Comparison of ENCODE assay signal across 7 mouse cellular contexts in the genomic region with DNA sequence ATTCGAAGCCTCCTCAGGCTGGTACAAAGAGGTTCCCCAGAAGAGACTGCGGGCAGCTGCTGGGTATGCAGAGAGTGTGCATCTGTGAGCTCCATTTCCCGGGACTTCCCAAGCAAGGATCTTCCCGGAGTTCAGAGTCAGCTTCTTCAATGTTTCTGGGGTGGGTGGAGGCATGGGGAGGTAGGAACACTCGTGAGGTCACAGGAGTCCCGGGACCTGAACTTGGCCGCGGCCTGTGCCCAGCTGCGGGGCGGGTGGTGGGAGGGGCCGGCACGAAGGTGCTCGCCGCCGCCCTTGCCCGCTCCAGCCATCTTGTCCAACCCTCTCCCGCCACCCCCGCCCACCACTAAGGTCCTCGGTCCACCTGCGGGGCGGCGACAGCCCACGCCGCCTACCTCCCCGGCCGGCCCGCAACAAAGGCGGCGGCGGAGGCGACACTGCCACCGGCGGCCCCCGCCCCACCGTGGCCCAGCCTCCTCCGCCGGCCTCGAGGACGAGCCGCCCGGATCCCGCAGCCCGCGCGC. TPM values are rescaled to one million over a fixed set of nuclear protein-coding genes. Genes with fewer than 3 reads are reported as not detected.
A peak's percentile ranks its signal among the peaks of the same experiment; 100 is the strongest.
DNase-seq lines count a peak whose midpoint lies in the region; ATAC-seq and TF ChIP-seq lines count a peak whose summit lies in the region.

No protein-coding gene starts in this region.

- H3K36me3 ChIP-seq in ES-Bruce4 (ENCODE audit: control insufficient read depth, insufficient read depth, low read length, poor library complexity, severe bottlenecking) (no peaks in the 10 kb centered on the region), macrophage (ENCODE audit: inconsistent target) (0 out of 2 replicates have a peak, but pooled peaks cover 12% of the 10 kb centered on the region)
- H3K36me3 ChIP-seq in embryonic facial prominence, embryonic 10.5 days (replicated peaks): peaks cover 41% of the 10 kb centered on the region
- H3K36me3 ChIP-seq in heart, embryonic 15.5 days: peaks cover 9% of the 10 kb centered on the region; the same call in 1 of the 2 replicates
- H3K36me3 ChIP-seq in stomach, embryonic 15.5 days: peaks cover 9% of the 10 kb centered on the region; the same call in 1 of the 2 replicates

- TF ChIP-seq CTCF in ES-Bruce4 (IDR thresholded peaks at IDR 0.05; ENCODE audit: low read depth, low read length): no peak

- peaks cover 13% of the 10 kb centered on the region for H3K27me3 ChIP-seq in ES-Bruce4 (ENCODE audit: control insufficient read depth, insufficient read depth, low read length, poor library complexity, severe bottlenecking)
- H3K27me3 ChIP-seq in embryonic facial prominence, embryonic 10.5 days (replicated peaks; ENCODE audit: low read depth, poor library complexity, severe bottlenecking): no peaks in the 10 kb centered on the region
- H3K27me3 ChIP-seq in heart, embryonic 15.5 days: no peaks in the 10 kb centered on the region
- H3K27me3 ChIP-seq in stomach, embryonic 15.5 days (replicated peaks): no peaks in the 10 kb centered on the region

- no peak for TF ChIP-seq POLR2A in ES-Bruce4 (IDR thresholded peaks at IDR 0.05; ENCODE audit: insufficient read depth, low read length)

- peak; percentile 24 for ATAC-seq in CD4-positive, CD25-positive, alpha-beta regulatory T cell, adult 4 months
- ATAC-seq in heart, embryonic 15.5 days (replicated peaks; ENCODE audit: insufficient number of reproducible peaks, insufficient read depth, low FRiP score, low read depth): peak; percentile 70
- peak; percentile 65 for ATAC-seq in stomach, embryonic 15.5 days (ENCODE audit: insufficient read depth, low FRiP score, low read depth)

- H3K9ac ChIP-seq in ES-Bruce4 (ENCODE audit: low read depth, poor library complexity, severe bottlenecking): peak overlapping the region; percentile 41
- peak overlapping the region; percentile 83 for H3K9ac ChIP-seq in heart, embryonic 15.5 days
- peak overlapping the region; percentile 61; the same call in 1 of the 2 replicates for H3K9ac ChIP-seq in stomach, embryonic 15.5 days

- peaks cover 24% of the 10 kb centered on the region for H3K9me3 ChIP-seq in ES-Bruce4 (replicated peaks; ENCODE audit: control insufficient read depth, insufficient read depth, low read length, poor library complexity, severe bottlenecking)
- H3K9me3 ChIP-seq in embryonic facial prominence, embryonic 10.5 days: peaks cover 15% of the 10 kb centered on the region
- H3K9me3 ChIP-seq in heart, embryonic 15.5 days (replicated peaks): no peaks in the 10 kb centered on the region
- no peaks in the 10 kb centered on the region for H3K9me3 ChIP-seq in stomach, embryonic 15.5 days

- H3K27ac ChIP-seq in ES-Bruce4 (ENCODE audit: insufficient read depth, low read length): no peak overlapping the region
- H3K27ac ChIP-seq in embryonic facial prominence, embryonic 10.5 days (replicated peaks): peak overlapping the region; percentile 97
- peak overlapping the region; percentile 85 for H3K27ac ChIP-seq in heart, embryonic 15.5 days
- no peak overlapping the region for H3K27ac ChIP-seq in macrophage
- peak overlapping the region; percentile 75 for H3K27ac ChIP-seq in stomach, embryonic 15.5 days

- peak; percentile 70 for DNase-seq in embryonic facial prominence, embryonic 10.5 days (ENCODE audit: low spot score)
- DNase-seq in kidney, postnatal 25 days: peak; percentile 58 to 81

- H3K4me3 ChIP-seq in ES-Bruce4 (ENCODE audit: low read depth, low read length) (peak overlapping the region; percentile 18), macrophage (ENCODE audit: inconsistent target) (peak overlapping the region; percentile 29; the same call in 1 of the 2 replicates)
- H3K4me3 ChIP-seq in embryonic facial prominence, embryonic 10.5 days: peak overlapping the region; percentile 84
- peak overlapping the region; percentile 90 for H3K4me3 ChIP-seq in heart, embryonic 15.5 days
- peak overlapping the region; percentile 73 for H3K4me3 ChIP-seq in stomach, embryonic 15.5 days (replicated peaks)

- no peaks in the 10 kb centered on the region for H3K79me2 ChIP-seq in macrophage (ENCODE audit: inconsistent target)

- H3K4me1 ChIP-seq in ES-Bruce4 (ENCODE audit: control insufficient read depth, insufficient read depth, low read length): no peaks in the 10 kb centered on the region
- H3K4me1 ChIP-seq in embryonic facial prominence, embryonic 10.5 days: peaks cover 24% of the 10 kb centered on the region
- peaks cover 21% of the 10 kb centered on the region for H3K4me1 ChIP-seq in heart, embryonic 15.5 days (replicated peaks)
- H3K4me1 ChIP-seq in stomach, embryonic 15.5 days: peaks cover 11% of the 10 kb centered on the region; the same call in 1 of the 2 replicates

- 2% methylated on average over 45 of the region's 45 CpGs for WGBS in embryonic facial prominence, embryonic 10.5 days
- under 1% methylated on average over 45 of the region's 45 CpGs for WGBS in heart, embryonic 15.5 days
- WGBS in macrophage (ENCODE audit: missing documents): 2% methylated on average over 45 of the region's 45 CpGs
- under 1% methylated on average over 40 of the region's 45 CpGs for WGBS in stomach, embryonic 15.5 days

- H3K4me2 ChIP-seq in heart, embryonic 15.5 days: peak overlapping the region; percentile 97
- peak overlapping the region; percentile 91 for H3K4me2 ChIP-seq in stomach, embryonic 15.5 days

- no peak for TF ChIP-seq EP300 in ES-Bruce4 (IDR thresholded peaks at IDR 0.05; ENCODE audit: insufficient read depth, low read depth, low read length)

RNA-seq across cellular contexts. Expression of a gene that starts 0.4 kb away (rescaled TPM):
- 1 to 10 TPM; 2.8 to 5.7 TPM for polyA plus RNA-seq in CD4-positive, CD25-positive, alpha-beta regulatory T cell, adult 4 months (2017; shearing (Covaris generic))
- polyA plus RNA-seq in ES-Bruce4 (2011; ENCODE audit: insufficient read depth, insufficient read length, low read depth, missing spikeins) (2.0 and 6.0 TPM in 2 replicates), macrophage (2018) (8.7 to 14.4 TPM (median 9.8 TPM) in 3 replicates)
- 27.5 and 28.2 TPM in 2 replicates for polyA plus RNA-seq in embryonic facial prominence, embryonic 10.5 days (2016; fragmentation: Nextera tagmentation; extraction: Ambion mirVana)
- polyA plus RNA-seq in heart, embryonic 15.5 days (2015; fragmentation: Nextera tagmentation; extraction: Ambion mirVana): 9.3 and 10.6 TPM in 2 replicates
- total RNA-seq in macrophage (2018; cell fraction: chromatin; rRNA removed): 100 to 1,000 TPM in 5 of 26 experiments, 10 to 100 TPM in 21; 14.5 to 126 (median 37.4) TPM
- 10 to 100 TPM; 11.7 to 47.0 (median 18.8) TPM for total RNA-seq in macrophage (2018; cell fraction: cytosol; rRNA removed)
- 100 to 1,000 TPM in 1 of 26 experiments, 10 to 100 TPM in 25; 13.0 to 104 (median 32.5) TPM for total RNA-seq in macrophage (2018; cell fraction: nucleus; rRNA removed)
- 10.3 and 12.5 TPM in 2 replicates for polyA plus RNA-seq in stomach, embryonic 15.5 days (2015; fragmentation: Nextera tagmentation; extraction: Ambion mirVana)

RNA-seq across cellular contexts. Expression of a gene that starts 30.3 kb away (rescaled TPM):
- 10 to 100 TPM; 43.4 to 49.9 TPM for polyA plus RNA-seq in CD4-positive, CD25-positive, alpha-beta regulatory T cell, adult 4 months (2017; shearing (Covaris generic))
- polyA plus RNA-seq in ES-Bruce4 (2011; ENCODE audit: insufficient read depth, insufficient read length, low read depth, missing spikeins): 3.7 and 4.7 TPM in 2 replicates
- polyA plus RNA-seq in embryonic facial prominence, embryonic 10.5 days (2016; fragmentation: Nextera tagmentation; extraction: Ambion mirVana): 62.9 and 64.6 TPM in 2 replicates
- polyA plus RNA-seq in heart, embryonic 15.5 days (2015; fragmentation: Nextera tagmentation; extraction: Ambion mirVana): 27.5 and 34.6 TPM in 2 replicates
- total RNA-seq in macrophage (2018; cell fraction: chromatin; rRNA removed): 10 to 100 TPM; 29.2 to 67.2 (median 48.3) TPM
- 10 to 100 TPM in 25 of 26 experiments, 1 to 10 TPM in 1; 9.8 to 19.1 (median 13.7) TPM for total RNA-seq in macrophage (2018; cell fraction: cytosol; rRNA removed)
- total RNA-seq in macrophage (2018; cell fraction: nucleus; rRNA removed): 10 to 100 TPM; 20.4 to 63.5 (median 36.3) TPM
- polyA plus RNA-seq in macrophage (2018): 10.3 to 22.0 TPM (median 18.7 TPM) in 3 replicates
- 42.6 and 44.8 TPM in 2 replicates for polyA plus RNA-seq in stomach, embryonic 15.5 days (2015; fragmentation: Nextera tagmentation; extraction: Ambion mirVana)

Comparison
In these comparisons a context has a peak if more than half of its experiments do, and no peak if none do; other contexts are left out.
1. H3K27ac ChIP-seq: peak in embryonic facial prominence, embryonic 10.5 days (single experiment), heart, embryonic 15.5 days (single experiment) and stomach, embryonic 15.5 days (single experiment); none in ES-Bruce4 (single experiment) and macrophage (single experiment).
2. H3K4me3 ChIP-seq: peak in every context shown above with its lines; median percentile 90 in heart, embryonic 15.5 days; 84 in embryonic facial prominence, embryonic 10.5 days; 73 in stomach, embryonic 15.5 days; 29 in macrophage; 18 in ES-Bruce4.
3. Peak in every context shown above with its lines, with median percentiles within 50 percentile points of each other: ATAC-seq and H3K9ac ChIP-seq.